Mouse (Mus musculus): ENCODE data around the gene Trpm7. TPM values are rescaled to one million over a fixed set of nuclear protein-coding genes. Genes with fewer than 3 reads are reported as not detected.

The Trpm7 gene
- total RNA-seq, 2 experiments from 2014 or later, result 68.0 to 70.3 TPM

GRCm38 (mm10) chr2:126817414-126817813 is 58.6 kb downstream of the Trpm7 start:
- no peak for ATAC-seq (ENCODE audit: poor library complexity, severe bottlenecking)

DNA sequence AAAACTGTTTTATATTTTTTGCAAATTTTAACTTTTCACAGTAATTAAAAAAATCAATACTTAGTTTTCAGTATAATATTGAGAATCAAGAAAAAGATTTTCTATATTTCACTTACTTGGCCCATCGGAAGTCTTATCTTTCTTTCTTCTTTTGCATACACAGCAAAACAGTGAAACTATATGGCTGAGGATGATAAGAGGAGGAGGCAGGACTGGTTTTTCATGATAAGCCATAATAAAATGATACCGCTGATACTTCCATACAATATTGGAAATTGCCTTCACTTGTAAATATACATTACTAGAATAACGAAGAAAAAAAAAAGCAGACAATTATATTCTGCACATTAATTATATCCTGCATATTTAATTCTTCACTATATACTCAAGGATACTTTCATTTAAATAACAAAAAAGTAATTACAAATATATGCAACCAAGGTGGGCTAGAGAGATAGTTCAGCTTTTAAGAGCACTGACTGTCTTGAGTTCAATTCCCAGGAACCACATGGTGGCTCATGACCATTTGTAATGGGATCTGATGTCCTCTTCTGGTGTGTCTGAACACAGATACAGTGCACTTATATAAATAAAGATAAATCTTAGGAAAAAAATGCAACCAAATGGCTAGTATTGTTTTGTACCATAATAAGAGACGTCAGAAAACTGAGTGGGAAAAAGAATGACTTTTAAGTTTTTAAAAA is 59.2 kb downstream of the Trpm7 start:
- no peak for ATAC-seq (ENCODE audit: poor library complexity, severe bottlenecking)

GRCm38 (mm10) chr2:126815822-126816221 is 60.2 kb downstream of the Trpm7 start:
- no peak for ATAC-seq (ENCODE audit: poor library complexity, severe bottlenecking)

DNA sequence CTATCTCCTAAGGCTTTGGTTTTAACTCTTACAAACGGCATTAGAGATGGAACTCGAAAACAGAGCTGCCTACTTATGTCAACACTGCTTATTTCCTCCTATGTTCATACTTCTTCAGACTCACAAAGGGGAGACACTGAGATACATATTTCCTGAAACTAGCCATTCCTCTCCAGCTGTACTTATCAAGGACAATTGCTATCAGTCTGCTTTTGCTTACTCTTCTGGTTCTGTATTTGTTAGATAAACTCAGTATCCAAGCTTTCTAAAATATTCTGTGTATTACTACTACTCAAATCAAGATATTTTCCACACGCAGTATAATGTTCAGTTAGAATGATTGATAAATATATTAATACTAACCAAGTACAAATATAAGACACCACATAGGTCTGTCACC is 74.0 kb downstream of the Trpm7 start:
- no peak for ATAC-seq (ENCODE audit: poor library complexity, severe bottlenecking)

- no peak for ATAC-seq (ENCODE audit: poor library complexity, severe bottlenecking)
Observed at GRCm38 (mm10) chr2:126798455-126798854, 77.6 kb downstream of the Trpm7 start.

DNA sequence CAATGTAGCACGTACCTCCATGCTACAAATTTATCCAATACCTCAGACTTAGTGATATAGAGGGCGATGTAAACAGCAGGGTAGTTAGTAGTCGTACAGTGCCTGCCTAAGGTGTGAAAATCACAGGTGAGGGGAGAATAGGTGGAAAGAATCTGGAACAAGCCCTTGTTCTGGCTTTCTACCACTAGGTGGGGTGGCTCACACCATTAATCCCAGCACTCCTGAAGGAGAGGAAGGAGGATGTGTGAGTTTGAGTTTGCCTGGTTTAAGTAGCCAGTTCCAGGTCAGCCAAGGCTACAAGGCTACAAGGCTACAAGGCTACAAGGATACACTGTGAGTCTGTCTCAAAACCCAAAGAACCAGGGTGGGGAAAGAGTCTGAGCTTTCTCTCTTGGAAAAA is 80.3 kb downstream of the Trpm7 start:
- no peak for ATAC-seq (ENCODE audit: poor library complexity, severe bottlenecking)

DNA sequence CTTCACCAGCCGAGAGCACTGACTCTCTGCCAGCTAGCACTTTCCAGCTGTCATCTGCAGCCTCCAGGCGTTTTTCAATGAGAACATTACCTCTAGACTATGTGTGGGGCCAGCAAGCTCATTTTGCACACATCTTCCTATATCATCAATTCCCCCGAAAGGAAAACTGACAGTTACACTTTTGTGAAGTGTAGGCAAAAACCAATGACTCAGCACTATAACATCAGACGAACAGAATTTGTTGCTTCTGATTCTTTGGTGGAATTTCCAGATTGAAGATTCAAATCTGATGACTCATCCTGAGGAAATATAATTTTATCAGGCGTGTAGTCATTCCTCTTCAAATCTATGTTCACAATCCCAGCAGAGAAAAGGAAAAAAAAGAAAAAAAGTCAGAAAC is 83.4 kb downstream of the Trpm7 start:
- ATAC-seq (ENCODE audit: poor library complexity, severe bottlenecking), result no peak

- peak; percentile 38; the same call in 1 of the 2 replicates for ATAC-seq (ENCODE audit: poor library complexity, severe bottlenecking)
Observed at GRCm38 (mm10) chr2:126787721-126788342, 88.2 kb downstream of the Trpm7 start.

DNA sequence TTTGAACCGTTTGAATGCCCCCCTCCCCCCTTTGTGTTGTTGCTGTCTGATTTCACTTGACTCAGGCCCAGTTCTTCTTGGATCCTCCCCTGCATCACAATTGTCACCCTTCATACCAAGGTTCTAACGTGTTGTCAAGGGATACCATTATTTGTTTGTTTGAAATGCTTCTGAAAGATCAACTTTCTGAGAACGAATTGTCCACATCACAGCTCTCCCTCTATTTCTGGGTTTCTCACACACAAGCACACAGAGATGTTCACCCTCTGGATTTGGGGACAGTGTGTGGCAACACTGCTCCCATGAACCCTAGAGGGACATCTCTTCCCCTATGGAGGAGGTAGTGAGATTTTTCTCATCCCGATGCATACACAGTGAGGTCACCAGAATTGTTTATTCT is 92.7 kb downstream of the Trpm7 start, which contains the start of gene Usp50:
Gene Usp50, minus strand, starts transcription at position 101 of the 400 bp plus-strand sequence.
- no peak for ATAC-seq (ENCODE audit: poor library complexity, severe bottlenecking)

GRCm38 (mm10) chr2:126782433-126782832 is 93.6 kb downstream of the Trpm7 start:
- no peak for ATAC-seq (ENCODE audit: poor library complexity, severe bottlenecking)

DNA sequence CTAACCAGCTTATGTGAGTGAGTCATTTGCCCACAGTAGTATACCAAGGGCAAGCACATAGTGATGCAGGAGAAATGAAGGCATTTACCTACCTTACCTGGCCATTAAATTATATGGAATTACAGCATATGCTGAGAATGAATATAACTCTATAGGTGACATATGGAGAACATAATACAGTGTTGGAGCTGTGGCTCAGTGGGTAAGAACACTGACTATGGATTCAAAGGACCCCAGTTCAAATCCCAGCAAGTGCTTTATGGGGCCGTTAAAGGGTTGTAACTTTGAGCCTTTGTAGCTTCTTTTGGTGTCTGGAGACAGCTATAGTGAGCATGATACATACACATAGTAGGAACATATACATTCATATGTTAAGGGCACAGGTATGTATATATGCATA is 94.6 kb downstream of the Trpm7 start:
- ATAC-seq (ENCODE audit: poor library complexity, severe bottlenecking), result no peak

DNA sequence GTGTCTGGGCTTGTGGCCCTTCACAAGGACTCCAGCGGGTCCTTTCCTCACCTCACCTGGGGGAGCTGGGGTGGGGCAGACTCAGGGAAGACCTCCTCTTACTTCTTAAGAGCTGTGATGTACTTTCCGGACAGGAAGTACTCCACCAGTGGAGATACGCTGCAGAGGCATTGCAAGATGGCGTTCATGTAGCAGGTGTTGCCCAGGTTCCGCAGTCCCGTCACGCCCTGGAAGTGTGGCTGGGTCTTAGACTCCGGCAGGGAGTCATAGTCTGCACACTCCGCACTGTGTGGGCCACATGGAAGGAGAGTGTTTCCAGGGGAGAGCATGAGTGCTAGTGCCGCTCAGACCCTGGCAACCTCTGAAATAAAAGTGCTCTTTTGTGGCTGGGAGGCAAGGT is 95.7 kb downstream of the Trpm7 start:
- ATAC-seq (ENCODE audit: poor library complexity, severe bottlenecking), result no peak

DNA sequence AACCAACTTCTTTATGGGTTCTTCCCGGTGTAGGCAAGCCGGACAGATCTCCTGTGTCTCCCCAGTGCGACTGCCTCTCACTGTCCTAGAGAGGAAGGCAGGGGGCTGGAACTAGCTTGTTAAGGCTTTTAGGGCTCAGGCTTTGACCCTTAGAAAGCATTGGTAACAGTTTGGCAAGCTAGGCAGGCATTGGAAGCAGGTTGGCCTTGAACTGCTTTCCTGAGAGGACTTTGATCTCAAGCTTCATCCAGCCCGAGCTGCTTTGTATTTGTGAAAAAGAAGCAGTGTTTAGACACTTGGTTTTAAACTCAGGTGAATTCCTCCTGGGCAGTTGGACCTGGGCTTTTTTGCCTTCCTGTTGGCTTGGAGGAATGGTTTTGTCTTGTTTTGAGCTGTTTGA is 97.2 kb downstream of the Trpm7 start:
- no peak for ATAC-seq (ENCODE audit: poor library complexity, severe bottlenecking)

DNA sequence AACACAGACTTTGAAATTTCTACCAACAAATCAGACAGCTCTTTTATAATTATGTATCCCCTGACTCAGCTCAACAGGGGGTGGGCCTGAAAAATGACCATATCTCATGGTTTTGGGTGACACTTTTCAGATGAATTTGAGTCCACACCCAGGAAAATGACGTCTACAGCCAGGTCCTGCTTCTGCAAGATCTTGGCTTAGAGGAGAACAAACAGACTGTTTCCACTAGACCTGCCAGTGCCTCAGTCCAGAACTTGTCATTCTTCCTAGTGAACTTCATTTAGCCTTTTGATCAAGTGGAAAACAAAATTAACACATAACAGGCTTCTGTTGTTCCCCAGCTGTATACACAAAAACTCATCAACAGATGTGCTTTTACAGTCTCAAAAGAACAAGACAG is 99.6 kb downstream of the Trpm7 start:
- ATAC-seq (ENCODE audit: poor library complexity, severe bottlenecking), result no peak

DNA sequence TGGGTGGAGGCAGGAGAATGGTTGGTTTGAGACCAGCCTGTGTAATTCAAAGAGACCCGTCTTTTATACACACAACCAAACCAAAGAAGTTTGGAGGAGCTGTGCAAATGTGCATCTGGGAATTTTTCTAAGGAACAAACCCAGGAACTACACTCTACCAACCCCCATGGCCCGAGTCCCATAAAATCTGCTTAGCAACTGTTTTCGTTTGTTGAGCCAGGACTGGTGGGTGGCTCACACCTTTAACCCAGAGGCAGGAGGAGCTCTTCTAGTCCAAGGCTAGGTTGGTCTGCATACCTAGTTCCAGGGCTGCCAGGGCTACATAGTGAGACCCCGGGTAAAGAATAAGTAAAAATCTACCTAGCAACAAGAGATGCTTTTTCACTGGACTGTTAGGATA is 100.1 kb downstream of the Trpm7 start:
- ATAC-seq (ENCODE audit: poor library complexity, severe bottlenecking), result no peak

DNA sequence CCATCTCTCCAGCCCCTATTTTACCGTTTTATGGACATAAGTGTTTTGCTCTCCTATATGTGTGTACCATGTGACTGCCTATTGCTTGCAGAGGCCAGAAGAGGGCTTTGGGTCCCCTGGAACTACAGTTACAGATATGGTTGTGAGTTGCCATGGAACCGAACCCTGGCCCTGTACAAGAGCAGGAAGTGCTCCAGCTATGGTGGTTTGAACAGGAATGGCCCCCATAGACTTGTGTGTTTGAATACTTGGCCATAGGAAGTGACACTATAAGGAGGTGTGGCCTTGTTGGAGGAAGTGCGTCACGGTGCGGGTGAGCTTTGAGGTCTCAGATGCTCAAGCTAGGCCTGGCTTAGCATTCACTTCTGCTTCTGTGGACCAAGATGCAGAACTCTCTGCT is 103.8 kb downstream of the Trpm7 start:
- no peak for ATAC-seq (ENCODE audit: poor library complexity, severe bottlenecking)

GRCm38 (mm10) chr2:126769431-126770181 is 106.4 kb downstream of the Trpm7 start:
- ATAC-seq (ENCODE audit: poor library complexity, severe bottlenecking), result no peak

DNA sequence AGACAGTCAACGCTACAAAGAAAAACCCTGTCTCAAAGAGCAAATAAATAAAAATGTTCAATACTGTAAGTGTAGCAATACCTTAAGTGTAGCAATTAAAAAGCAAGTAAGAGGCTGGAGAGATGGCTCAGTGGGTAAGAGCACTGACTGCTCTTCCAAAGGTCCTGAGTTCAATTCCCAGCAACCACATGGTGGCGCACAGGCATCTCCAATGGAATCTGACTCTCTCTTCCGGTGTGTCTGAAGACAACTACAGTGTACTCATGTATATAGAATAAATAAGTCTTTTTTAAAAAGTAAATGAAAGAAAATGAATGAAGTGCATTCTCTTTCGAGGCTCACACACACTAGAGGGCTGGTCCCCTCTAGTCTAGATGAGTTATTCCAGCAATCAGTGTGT is 107.8 kb downstream of the Trpm7 start:
- no peak for ATAC-seq (ENCODE audit: poor library complexity, severe bottlenecking)

DNA sequence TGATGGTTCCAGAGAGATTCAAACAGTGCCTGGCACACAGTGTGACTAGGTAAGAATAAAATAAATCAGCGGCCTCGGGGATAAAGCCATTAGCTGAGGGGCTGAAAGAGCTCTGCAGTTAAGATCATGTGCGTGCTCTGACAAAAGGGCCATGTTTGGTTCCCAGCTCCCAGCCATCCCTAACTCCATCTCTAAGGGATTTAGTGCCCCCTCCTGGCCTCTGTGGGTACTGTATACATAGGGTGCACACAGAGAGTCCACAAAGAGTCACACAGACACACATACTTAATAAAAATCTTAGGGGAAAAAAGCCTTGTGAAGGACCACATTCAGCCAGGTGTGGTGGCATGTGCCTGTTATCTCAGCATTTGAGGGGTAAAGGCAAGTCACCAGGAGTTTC is 108.4 kb downstream of the Trpm7 start:
- ATAC-seq (ENCODE audit: poor library complexity, severe bottlenecking), result no peak

- ATAC-seq (ENCODE audit: poor library complexity, severe bottlenecking), result no peak
Observed at GRCm38 (mm10) chr2:126765867-126766582, 110.0 kb downstream of the Trpm7 start.

DNA sequence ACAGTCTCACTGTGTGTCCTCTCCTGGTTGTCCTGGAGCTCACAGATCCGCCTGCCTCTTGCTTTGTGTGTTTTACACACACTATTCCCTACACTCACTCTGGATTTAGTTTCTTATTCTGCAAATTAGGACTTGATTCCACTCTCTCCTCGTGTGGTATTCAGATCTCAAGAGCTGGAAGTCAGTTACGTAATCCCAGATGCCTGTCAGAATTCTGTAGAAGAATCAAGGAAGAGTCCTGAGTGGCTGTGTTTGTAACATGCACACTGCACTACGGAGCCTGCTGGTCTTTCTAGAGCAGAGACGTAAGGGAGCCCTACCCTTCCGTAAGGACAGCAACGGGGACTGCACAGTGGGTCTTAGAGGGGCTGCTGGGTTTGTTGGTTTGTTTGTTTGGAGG is 116.7 kb downstream of the Trpm7 start:
- no peak for ATAC-seq (ENCODE audit: poor library complexity, severe bottlenecking)

Measured in megakaryocyte, adult 5-6 weeks (primary cell).